Mouse (Mus musculus) intestine, embryonic 15.5 days (tissue): ENCODE data around the gene Gm39566. TPM values are rescaled to one million over a fixed set of nuclear protein-coding genes. Genes with fewer than 3 reads are reported as not detected.

ENCODE experiments used
- ATAC-seq: fragments of 200-750 bp; cut with Nextera tagmentation; 2 replicates; pipeline ENCODE4 v1.8.0; 2017; ENCODE audit warnings: moderate TSS enrichment, moderate library complexity
- H3K27ac ChIP-seq: fragments of 300-500 bp; sonication (generic); 2 replicates; pipeline ENCODE4 v1.5.1; 2015; ENCODE audit warnings: mild to moderate bottlenecking, inconsistent platforms
- H3K27me3 ChIP-seq: fragments of 300-500 bp; sonication (generic); replicated peaks from 2 replicates; pipeline ENCODE4 v1.6.1; 2015; ENCODE audit warnings: inconsistent platforms
- H3K36me3 ChIP-seq: fragments of 300-500 bp; sonication (generic); 2 replicates; pipeline ENCODE4 v1.6.1; 2015; ENCODE audit warnings: inconsistent platforms
- H3K4me1 ChIP-seq: fragments of 300-500 bp; sonication (generic); replicated peaks from 2 replicates; pipeline ENCODE4 v1.6.1; 2015; ENCODE audit warnings: inconsistent platforms
- H3K4me2 ChIP-seq: fragments of 300-500 bp; sonication (generic); replicated peaks from 2 replicates; pipeline ENCODE4 v1.6.1; 2015; ENCODE audit warnings: mild to moderate bottlenecking, inconsistent platforms
- H3K4me3 ChIP-seq: fragments of 300-500 bp; sonication (generic); replicated peaks from 2 replicates; pipeline ENCODE4 v1.5.1; 2015; ENCODE audit warnings: inconsistent platforms
- H3K9ac ChIP-seq: fragments of 300-500 bp; sonication (generic); 2 replicates; pipeline ENCODE4 v1.6.1; 2015; ENCODE audit warnings: inconsistent platforms
- H3K9me3 ChIP-seq: fragments of 300-500 bp; sonication (generic); 2 replicates; pipeline ENCODE4 v1.6.1; 2016; ENCODE audit warnings: inconsistent platforms
- whole genome bisulfite sequencing: fragments of 180-500 bp; shearing (Covaris S2); methylation state at CpG from one replicate; pipeline ENCODE4 v1.1.7; 2015; 5-methylcytosine and 5-hydroxymethylcytosine counted together
- polyA plus RNA-seq: library from polyadenylated mRNA; unstranded; fragments of >200 nt; fragmentation: Nextera tagmentation; extraction: Ambion mirVana; gene quantifications from 2 replicates; pipeline ENCODE4 v1.2.1, GENCODE M21; 2015

Gene Gm39566
- polyA plus RNA-seq, 1 experiment from 2014 or later: not detected

DNA sequence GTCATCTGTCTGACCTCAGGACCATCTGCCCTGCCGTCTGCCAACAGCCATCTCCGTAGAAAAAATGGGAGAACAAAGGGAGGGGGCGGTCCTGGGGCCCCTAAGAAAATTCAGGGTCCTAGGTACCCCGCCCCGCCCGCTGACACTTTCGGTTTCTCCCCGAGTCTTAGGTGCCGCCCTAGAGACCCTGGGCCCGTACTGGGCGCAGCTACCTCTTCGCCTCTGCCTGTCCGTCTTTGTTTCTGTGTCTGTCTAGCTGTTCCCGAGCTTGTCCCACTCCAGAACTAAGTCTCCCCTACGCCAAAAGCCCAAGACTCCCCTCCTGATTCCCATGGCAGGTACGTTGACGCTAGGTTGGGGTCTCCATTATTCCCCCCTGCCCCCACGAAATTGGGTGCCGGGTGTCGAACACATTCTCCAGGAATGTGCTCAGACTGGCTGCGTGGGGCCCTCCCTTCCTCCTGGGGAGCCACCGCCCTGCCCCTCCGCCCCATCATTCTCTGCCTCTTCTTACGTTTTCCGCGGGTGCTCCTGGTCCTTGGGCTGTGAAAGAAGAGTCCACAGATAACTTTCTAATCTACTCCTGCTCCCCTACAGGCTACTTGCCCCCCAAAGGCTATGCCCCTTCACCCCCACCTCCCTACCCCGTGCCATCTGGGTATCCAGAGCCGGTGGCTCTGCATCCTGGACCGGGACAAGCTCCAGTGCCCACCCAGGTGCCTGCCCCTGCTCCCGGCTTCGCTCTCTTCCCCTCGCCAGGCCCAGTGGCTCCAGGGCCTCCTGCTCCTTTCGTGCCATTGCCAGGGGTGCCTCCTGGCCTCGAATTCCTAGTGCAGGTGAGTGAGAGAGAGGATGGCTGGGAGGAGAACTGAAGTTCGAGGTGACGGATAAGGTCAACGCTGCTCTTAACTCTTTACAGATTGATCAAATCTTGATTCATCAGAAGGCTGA is 31.9 kb upstream of the Gm39566 start:
- Histone ChIP-seq H3K4me2 (peak overlapping the region; percentile 90), H3K9me3 (no peaks in the 10 kb centered on the region), H3K36me3 (peaks cover 27% of the 10 kb centered on the region), H3K9ac (peak overlapping the region; percentile 75), H3K27me3 (no peaks in the 10 kb centered on the region), H3K4me1 (peaks cover 18% of the 10 kb centered on the region), H3K27ac (peak overlapping the region; percentile 94), H3K4me3 (peak overlapping the region; percentile 70)
- 7% methylated on average over 37 of the region's 37 CpGs for WGBS
- peak; percentile 67 for ATAC-seq

DNA sequence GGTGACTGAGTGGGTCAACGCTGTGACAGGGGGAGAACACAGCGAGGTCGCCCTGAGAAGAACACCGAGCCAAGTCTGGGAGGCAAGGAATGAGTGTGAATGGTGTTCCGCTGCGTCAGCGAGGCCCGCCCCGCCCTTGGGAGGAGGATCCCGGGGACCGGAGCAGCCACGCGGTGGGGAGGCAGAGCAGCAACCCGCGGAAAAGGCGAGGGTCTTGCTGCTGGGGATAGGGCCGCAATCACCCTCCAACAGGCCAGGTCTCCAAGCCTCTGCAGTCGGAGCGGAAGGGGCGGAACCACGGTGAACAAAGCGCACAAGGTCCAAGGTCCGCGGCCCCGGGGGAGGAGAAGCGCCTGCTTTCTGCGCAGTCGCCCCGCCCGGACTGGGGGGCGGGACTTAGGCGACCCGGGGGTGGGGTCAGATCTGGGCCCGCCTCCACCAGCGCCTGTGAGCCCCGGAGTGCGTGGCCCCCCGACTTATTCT is 31.1 kb upstream of the Gm39566 start, which contains the start of gene Plscr3:
Plscr3 (plus strand) TSS at position 179 of the 483 bp plus-strand sequence.
- WGBS: under 1% methylated on average over 38 of the region's 38 CpGs
- Histone ChIP-seq H3K9me3 (no peaks in the 10 kb centered on the region), H3K4me3 (peak within 1 kb of the TSS; percentile 70), H3K27me3 (no peaks in the 10 kb centered on the region), H3K4me2 (peak within 1 kb of the TSS; percentile 90), H3K36me3 (peaks cover 19% of the 10 kb centered on the region), H3K4me1 (peaks cover 18% of the 10 kb centered on the region), H3K27ac (peak within 1 kb of the TSS; percentile 94), H3K9ac (peak within 1 kb of the TSS; percentile 75)
- peak; percentile 96 for ATAC-seq

DNA sequence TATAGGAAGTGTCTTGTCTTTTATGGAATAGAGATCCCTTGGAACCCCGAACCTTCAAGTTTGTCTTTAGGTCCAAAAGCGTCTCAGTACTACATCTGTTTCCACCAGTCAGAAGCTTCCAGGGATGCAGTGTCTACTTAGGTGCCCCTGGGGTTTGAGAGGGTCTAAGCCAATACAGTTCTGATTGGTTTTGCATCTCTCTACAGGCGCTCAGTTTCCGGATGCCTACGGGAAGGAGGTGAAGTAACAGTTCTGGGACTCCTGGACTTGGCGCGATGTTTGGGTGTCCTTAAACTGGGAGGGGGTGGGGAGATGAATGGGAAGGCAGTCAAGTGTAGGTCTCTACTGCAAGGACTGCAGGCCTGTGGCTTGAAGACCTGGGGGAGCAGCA is 23.6 kb upstream of the Gm39566 start:
- Histone ChIP-seq H3K9me3 (no peaks in the 10 kb centered on the region), H3K4me2 (peak overlapping the region; percentile 92), H3K4me3 (peak overlapping the region; percentile 71), H3K27ac (peak overlapping the region; percentile 86), H3K4me1 (peaks cover 36% of the 10 kb centered on the region), H3K36me3 (no peaks in the 10 kb centered on the region), H3K27me3 (no peaks in the 10 kb centered on the region), H3K9ac (peak overlapping the region; percentile 72)
- 0% methylated on average over 7 of the region's 7 CpGs for WGBS
- ATAC-seq: no peak

DNA sequence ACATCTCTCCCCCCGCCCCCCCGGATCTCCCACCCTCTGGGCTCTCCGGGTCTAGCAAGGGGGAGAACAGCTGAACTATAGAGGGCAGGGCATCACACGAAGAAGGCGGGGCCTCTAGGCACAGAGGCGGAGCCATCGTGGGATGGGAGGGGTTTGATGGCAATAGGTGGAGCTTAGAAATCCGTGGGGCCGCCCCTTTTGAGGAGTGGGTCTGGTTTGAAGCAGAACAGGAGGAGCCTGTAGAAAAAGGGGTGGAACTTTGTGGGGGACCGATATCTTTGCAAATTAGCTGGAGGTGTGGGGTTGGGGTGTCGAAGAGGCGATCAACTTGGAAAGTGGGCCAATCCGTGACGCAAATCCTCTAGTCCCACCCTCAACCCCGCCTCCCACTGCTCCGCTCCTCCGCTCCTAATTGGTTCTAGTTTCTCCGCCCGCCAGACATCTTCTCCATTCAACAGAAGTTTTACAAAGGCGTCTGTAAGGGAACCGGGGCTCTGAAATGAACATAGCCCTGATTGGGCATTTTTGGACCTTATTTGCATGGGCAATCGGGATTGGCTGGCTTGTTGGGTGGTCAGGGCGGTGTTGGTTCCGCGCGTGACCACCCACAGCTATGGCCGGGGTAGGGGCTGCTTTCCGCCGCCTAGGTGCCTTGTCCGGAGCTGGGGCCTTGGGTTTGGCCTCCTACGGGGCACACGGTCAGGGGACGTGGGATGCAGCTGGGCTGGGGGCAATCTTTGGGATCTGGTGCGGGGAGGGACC is 23.0 kb upstream of the Gm39566 start, which contains the start of gene Tmem256:
Tmem256 (plus strand) TSS at position 563 of the 762 bp plus-strand sequence.
- Histone ChIP-seq H3K4me1 (peaks cover 37% of the 10 kb centered on the region), H3K27me3 (no peaks in the 10 kb centered on the region), H3K36me3 (no peaks in the 10 kb centered on the region), H3K27ac (peak within 1 kb of the TSS; percentile 87), H3K9me3 (no peaks in the 10 kb centered on the region), H3K9ac (peak within 1 kb of the TSS; percentile 72), H3K4me3 (peak within 1 kb of the TSS; percentile 71), H3K4me2 (peak within 1 kb of the TSS; percentile 92)
- peak; percentile 93 for ATAC-seq
- WGBS: under 1% methylated on average over 34 of the region's 34 CpGs

DNA sequence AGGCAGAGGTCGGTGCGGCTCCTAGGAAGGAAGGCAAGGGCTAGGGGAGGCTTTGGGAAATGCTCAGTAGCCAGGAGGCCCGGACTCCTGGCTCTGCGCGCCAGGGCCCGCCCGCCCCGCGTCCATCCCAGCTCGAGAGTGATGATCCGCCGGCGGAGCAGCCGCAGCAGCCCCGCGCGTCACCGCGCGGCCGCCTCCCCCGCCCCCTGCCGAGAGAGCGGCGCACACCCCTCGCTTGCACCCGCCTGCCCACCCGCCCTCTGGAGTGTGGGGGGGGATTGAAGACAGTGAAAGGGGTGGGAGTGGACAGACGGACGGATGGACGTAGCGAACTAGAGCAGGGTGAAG is 22.5 kb upstream of the Gm39566 start, which contains the start of gene Nlgn2:
Nlgn2 (minus strand) TSS at position 181 of the 348 bp plus-strand sequence.
- H3K4me1 ChIP-seq: peaks cover 37% of the 10 kb centered on the region
- H3K9ac ChIP-seq: peak within 1 kb of the TSS; percentile 72
- H3K27ac ChIP-seq: peak within 1 kb of the TSS; percentile 87
- under 1% methylated on average over 32 of the region's 32 CpGs for WGBS
- H3K36me3 ChIP-seq: no peaks in the 10 kb centered on the region
- H3K27me3 ChIP-seq: no peaks in the 10 kb centered on the region
- no peaks in the 10 kb centered on the region for H3K9me3 ChIP-seq
- H3K4me2 ChIP-seq: peak within 1 kb of the TSS; percentile 92
- ATAC-seq: peak; percentile 74
- H3K4me3 ChIP-seq: peak within 1 kb of the TSS; percentile 71

DNA sequence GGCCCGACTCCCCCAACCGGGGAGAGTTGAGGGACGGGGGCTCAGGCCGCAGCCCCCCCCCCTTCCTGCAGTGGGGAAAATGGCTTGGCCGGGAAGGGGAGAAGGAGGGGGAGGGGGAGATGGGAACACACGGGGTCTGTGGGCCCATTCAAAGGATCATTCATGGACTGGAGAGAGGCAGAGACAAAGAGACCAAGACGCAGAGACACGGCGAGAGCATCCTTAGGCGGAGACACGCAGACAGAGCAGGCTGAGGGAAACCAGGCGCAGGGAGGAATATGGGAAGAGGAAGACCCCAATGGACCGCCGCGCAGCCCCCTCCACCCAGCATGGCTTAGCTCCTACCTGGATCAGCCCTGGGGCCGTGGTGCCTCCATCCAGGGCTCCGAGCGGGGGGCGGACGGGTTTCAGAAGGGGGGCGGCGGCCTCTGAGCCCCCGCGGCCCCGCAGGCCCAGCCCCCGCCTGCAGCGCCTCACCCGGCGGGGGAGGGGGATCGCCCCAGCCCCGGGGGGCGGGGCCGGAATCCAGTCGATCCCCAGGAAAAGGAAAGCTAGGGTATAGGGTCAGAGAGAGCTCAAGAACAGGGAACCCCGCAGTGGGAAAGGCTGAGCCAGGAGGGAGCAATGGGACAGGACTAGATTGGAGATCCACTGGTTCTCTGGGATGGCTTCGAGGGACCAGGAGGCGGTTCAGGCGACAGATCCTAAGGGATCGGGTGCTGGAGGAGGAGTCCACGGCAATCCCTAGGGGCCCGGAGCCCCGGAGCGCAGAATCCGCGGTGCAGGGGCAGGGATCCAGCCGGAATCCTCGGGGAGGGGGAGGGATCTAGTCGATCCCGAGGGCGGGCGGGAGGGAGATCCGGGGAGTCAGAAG is 21.8 kb upstream of the Gm39566 start:
- peak overlapping the region; percentile 87 for H3K27ac ChIP-seq
- H3K9me3 ChIP-seq: no peaks in the 10 kb centered on the region
- no peaks in the 10 kb centered on the region for H3K27me3 ChIP-seq
- H3K4me3 ChIP-seq: peak overlapping the region; percentile 71
- peak; percentile 0; the same call in 1 of the 2 replicates for ATAC-seq
- H3K36me3 ChIP-seq: no peaks in the 10 kb centered on the region
- peak overlapping the region; percentile 92 for H3K4me2 ChIP-seq
- H3K4me1 ChIP-seq: peaks cover 37% of the 10 kb centered on the region
- peak overlapping the region; percentile 65 for H3K9ac ChIP-seq
- 1% methylated on average over 48 of the region's 52 CpGs for WGBS

DNA sequence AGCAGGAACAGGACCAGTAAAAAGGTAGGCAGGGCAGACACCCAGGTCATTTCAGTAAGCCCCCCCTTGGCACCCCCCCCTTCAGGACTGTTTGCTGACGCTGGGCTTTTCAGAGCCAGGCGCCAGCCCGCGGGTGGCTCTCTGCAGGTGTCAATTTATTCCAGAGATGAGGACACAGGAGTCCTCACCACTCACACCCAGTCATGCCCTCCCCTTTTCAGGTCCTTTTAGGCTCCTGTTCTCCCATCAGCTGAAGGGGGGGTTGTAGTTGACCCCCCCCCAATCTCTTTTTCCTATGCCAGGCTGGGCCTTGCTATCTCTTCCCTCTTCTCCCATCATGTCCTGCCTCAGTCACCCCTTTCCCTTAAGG is 20.9 kb upstream of the Gm39566 start:
- Histone ChIP-seq H3K27ac (no peak overlapping the region), H3K4me1 (peaks cover 37% of the 10 kb centered on the region), H3K9ac (no peak overlapping the region), H3K4me3 (peak overlapping the region; percentile 71), H3K9me3 (no peaks in the 10 kb centered on the region), H3K4me2 (peak overlapping the region; percentile 92), H3K27me3 (no peaks in the 10 kb centered on the region), H3K36me3 (no peaks in the 10 kb centered on the region)
- no peak for ATAC-seq
- WGBS: 29% methylated on average over 4 of the region's 4 CpGs

DNA sequence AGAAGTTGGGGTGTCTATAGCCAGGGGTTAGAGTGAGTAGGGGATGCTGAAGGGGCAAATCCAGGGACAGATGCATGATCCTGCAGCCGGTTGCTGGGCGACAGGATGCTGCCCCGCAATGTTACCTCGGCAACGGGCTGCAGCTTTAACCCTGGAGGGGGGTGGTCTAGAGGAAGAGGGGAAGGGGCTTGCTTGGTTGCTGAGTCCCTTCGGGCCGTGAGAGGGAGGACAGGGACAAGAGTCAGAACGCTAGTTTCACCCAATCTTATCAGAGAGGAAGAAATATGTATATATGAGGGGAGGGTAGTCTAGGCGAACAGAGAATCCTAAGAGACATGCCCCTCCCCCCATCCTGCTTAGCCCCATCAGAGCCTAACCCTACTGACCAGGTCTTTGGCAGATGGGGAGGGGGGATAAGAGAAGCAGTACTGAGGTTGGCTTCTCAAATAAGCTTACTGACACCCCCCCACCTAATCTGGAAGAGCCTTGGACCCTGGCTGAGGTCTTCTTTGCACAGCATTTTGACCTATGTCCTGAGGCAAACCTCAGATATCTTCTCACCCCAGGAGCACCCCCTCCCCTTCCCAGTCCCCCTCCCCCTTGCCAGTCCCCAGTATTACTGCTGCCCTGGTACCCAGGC is 20.3 kb upstream of the Gm39566 start:
- no peak overlapping the region for H3K9ac ChIP-seq
- 0 out of 2 replicates have a peak overlapping the region, but pooled peaks have one; percentile 71 for H3K4me3 ChIP-seq
- H3K9me3 ChIP-seq: no peaks in the 10 kb centered on the region
- H3K4me1 ChIP-seq: peaks cover 37% of the 10 kb centered on the region
- H3K4me2 ChIP-seq: peak overlapping the region; percentile 92
- no peaks in the 10 kb centered on the region for H3K36me3 ChIP-seq
- no peaks in the 10 kb centered on the region for H3K27me3 ChIP-seq
- no peak overlapping the region for H3K27ac ChIP-seq
- no peak for ATAC-seq
- 31% methylated on average over 9 of the region's 9 CpGs for WGBS

DNA sequence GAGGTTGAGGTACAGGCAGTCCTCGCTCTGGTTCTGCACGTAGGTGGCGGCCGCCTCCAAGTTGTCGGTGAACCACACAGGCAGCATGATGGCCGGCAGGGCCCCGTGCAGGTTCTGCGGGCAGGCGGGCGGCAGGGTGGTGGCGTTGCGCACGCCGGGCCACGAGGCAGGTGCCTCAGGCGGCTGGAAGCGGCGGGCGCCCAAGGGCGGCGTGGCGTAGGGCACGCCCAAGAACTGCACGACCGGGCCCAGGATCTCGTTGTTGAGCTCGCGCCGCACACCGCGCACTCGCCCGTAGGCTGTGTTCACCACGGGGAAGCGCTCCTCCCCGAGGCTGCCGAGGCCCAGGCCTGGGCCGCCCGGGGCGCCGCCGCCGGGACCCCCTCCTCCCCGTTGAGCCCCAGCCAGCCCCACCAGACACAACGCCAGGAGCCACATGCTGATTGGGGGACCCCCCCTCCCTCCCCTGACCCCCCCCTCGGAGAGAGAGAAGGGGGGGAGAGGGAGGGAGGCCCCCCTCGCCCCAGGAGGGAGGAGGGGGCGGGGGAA is 19.0 kb upstream of the Gm39566 start:
- peak; percentile 3; the same call in 1 of the 2 replicates for ATAC-seq
- Histone ChIP-seq H3K4me3 (peak overlapping the region; percentile 40), H3K4me2 (peak overlapping the region; percentile 92), H3K27ac (no peak overlapping the region), H3K4me1 (peaks cover 33% of the 10 kb centered on the region), H3K9me3 (no peaks in the 10 kb centered on the region), H3K9ac (peak overlapping the region; percentile 45), H3K36me3 (no peaks in the 10 kb centered on the region), H3K27me3 (no peaks in the 10 kb centered on the region)
- 11% methylated on average over 42 of the region's 48 CpGs for WGBS

DNA sequence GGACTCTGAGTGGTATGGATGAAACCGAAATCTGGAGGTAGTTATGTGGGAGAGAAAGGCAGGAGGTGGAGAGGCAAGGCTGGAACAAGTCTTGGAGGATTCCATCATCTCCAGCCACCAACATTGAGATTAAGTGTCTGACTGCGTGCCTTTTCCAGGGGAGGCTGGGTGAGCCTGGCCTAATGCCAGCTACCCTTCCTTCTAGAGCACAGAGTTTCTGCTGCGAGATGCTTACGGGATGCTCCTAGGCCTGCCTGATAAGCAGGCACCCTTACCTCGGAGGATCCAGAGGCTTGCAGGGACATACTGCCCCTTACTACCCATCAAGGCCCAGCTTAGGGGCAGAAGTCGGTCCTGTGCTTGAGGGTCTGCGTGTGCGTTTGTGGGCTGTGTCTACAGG is 18.5 kb upstream of the Gm39566 start:
- Histone ChIP-seq H3K4me3 (peak overlapping the region; percentile 40), H3K27ac (no peak overlapping the region)

DNA sequence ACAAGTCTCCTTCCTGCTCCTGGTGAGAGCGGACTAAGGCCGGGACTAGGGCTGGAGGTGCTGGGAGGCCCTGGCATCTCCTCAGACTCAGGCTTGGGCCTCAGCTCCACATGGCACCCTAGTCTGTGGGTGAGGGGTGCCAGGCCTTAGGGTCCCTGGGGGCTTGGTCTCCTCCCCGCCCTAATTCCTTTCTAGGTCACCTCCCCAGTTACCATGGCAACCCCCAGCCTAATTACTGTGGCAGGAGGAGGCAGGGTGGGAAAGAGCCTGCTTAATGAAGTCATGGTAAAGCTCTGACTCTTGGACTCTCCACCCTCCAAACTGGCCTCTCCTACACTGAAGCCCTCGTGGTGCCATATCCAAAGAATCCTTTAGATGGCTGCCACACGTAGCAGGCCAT is 13.7 kb upstream of the Gm39566 start:
- Histone ChIP-seq H3K27ac (no peak overlapping the region), H3K4me2 (no peak overlapping the region), H3K4me1 (peaks cover 2% of the 10 kb centered on the region), H3K4me3 (no peak overlapping the region), H3K9me3 (no peaks in the 10 kb centered on the region), H3K36me3 (peaks cover 21% of the 10 kb centered on the region), H3K27me3 (no peaks in the 10 kb centered on the region), H3K9ac (no peak overlapping the region)
- 73% methylated on average over 5 of the region's 5 CpGs for WGBS
- ATAC-seq: peak; percentile 37; the same call in 1 of the 2 replicates

More for the DNA sequence above, 18.5 kb upstream of the Gm39566 start:
- H3K9ac ChIP-seq: peak overlapping the region; percentile 45; the same call in 1 of the 2 replicates
- H3K9me3 ChIP-seq: no peaks in the 10 kb centered on the region
- H3K4me1 ChIP-seq: peaks cover 32% of the 10 kb centered on the region
- no peaks in the 10 kb centered on the region for H3K36me3 ChIP-seq
- H3K4me2 ChIP-seq: peak overlapping the region; percentile 92
- no peak for ATAC-seq
- H3K27me3 ChIP-seq: no peaks in the 10 kb centered on the region
- 73% methylated on average over 8 of the region's 8 CpGs for WGBS
